8 mouse cellular contexts compared by ENCODE assay signal in the genomic region with DNA sequence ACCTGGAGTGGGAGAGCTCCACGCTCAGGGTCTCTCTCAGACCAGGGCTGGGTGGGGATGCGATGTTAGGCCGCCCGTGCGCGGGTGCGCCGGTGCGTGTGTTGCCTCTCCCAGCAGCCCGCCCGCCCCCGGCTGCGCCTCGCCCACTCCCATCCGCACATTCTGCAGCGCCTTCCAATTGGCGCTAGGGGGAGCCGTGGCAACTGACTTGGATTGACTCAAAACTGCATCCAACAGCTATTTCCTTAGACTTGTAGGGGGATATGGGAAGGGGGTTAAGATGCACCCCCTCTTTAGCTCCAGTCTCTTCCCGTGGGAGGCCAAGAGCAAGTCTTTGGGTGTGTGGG. TPM values are rescaled to one million over a fixed set of nuclear protein-coding genes. Genes with fewer than 3 reads are reported as not detected.
DNase-seq lines count a peak whose midpoint lies in the region; ATAC-seq and TF ChIP-seq lines count a peak whose summit lies in the region.

No protein-coding gene starts in this region.

- H3K27me3 ChIP-seq in embryonic facial prominence, embryonic 11.5 days (ENCODE audit: control insufficient read depth, insufficient read depth, low read length), result no peaks in the 10 kb centered on the region
- H3K27me3 ChIP-seq in heart, embryonic 13.5 days (replicated peaks), result peaks cover 4% of the 10 kb centered on the region; the same call in 1 of the 2 replicates
- peaks cover 68% of the 10 kb centered on the region for H3K27me3 ChIP-seq in liver, embryonic 11.5 days (replicated peaks; ENCODE audit: control insufficient read depth, insufficient read depth, low read length)
- no peaks in the 10 kb centered on the region for H3K27me3 ChIP-seq in myocyte (ENCODE audit: control insufficient read depth, insufficient read depth, insufficient read length)
- no peaks in the 10 kb centered on the region; the same call in 1 of the 2 replicates for H3K27me3 ChIP-seq in stomach, embryonic 16.5 days (ENCODE audit: control insufficient read depth, insufficient read depth, low read length)

- H3K4me2 ChIP-seq in embryonic facial prominence, embryonic 11.5 days (ENCODE audit: low read depth, low read length), result peak overlapping the region; percentile 91
- peak overlapping the region; percentile 88 for H3K4me2 ChIP-seq in heart, embryonic 13.5 days
- peak overlapping the region; percentile 66 for H3K4me2 ChIP-seq in liver, embryonic 11.5 days
- peak overlapping the region; percentile 98 for H3K4me2 ChIP-seq in myocyte (ENCODE audit: low read depth)
- peak overlapping the region; percentile 76 for H3K4me2 ChIP-seq in stomach, embryonic 16.5 days (ENCODE audit: low read depth, low read length)

- 0 out of 2 replicates have a peak, but pooled peaks have one; percentile 20 for ATAC-seq in embryonic facial prominence, embryonic 11.5 days (replicated peaks; ENCODE audit: insufficient number of reproducible peaks, low FRiP score, low TSS enrichment, low read depth)
- no peak for ATAC-seq in heart, embryonic 13.5 days (ENCODE audit: extremely low read depth, insufficient number of reproducible peaks, low FRiP score, low TSS enrichment)
- ATAC-seq in liver, embryonic 11.5 days (replicated peaks; ENCODE audit: low FRiP score), result no peak
- ATAC-seq in stomach, embryonic 16.5 days (ENCODE audit: insufficient read depth, low FRiP score), result peak; percentile 18; the same call in 1 of the 2 replicates

- H3K9me3 ChIP-seq in embryonic facial prominence, embryonic 11.5 days (replicated peaks; ENCODE audit: control insufficient read depth, low read length), result no peaks in the 10 kb centered on the region
- H3K9me3 ChIP-seq in heart, embryonic 13.5 days, result no peaks in the 10 kb centered on the region
- no peaks in the 10 kb centered on the region for H3K9me3 ChIP-seq in liver, embryonic 11.5 days (ENCODE audit: control insufficient read depth, low read length)
- no peaks in the 10 kb centered on the region for H3K9me3 ChIP-seq in stomach, embryonic 16.5 days (replicated peaks; ENCODE audit: control insufficient read depth, low read length)

- H3K4me3 ChIP-seq in embryonic facial prominence, embryonic 11.5 days (ENCODE audit: low read depth, low read length), result peak overlapping the region; percentile 37
- peak overlapping the region; percentile 84 for H3K4me3 ChIP-seq in heart, embryonic 13.5 days
- H3K4me3 ChIP-seq in liver, embryonic 11.5 days (ENCODE audit: low read depth, low read length), result peak overlapping the region; percentile 44
- peak overlapping the region; percentile 68 for H3K4me3 ChIP-seq in myocyte
- H3K4me3 ChIP-seq in stomach, embryonic 16.5 days (replicated peaks; ENCODE audit: low read length), result peak overlapping the region; percentile 95

- H3K36me3 ChIP-seq in embryonic facial prominence, embryonic 11.5 days (replicated peaks; ENCODE audit: control insufficient read depth, insufficient read depth, low read depth, low read length), result no peaks in the 10 kb centered on the region
- H3K36me3 ChIP-seq in heart, embryonic 13.5 days, result no peaks in the 10 kb centered on the region
- no peaks in the 10 kb centered on the region for H3K36me3 ChIP-seq in liver, embryonic 11.5 days (ENCODE audit: control insufficient read depth, insufficient read depth, low read length)
- no peaks in the 10 kb centered on the region for H3K36me3 ChIP-seq in myocyte (ENCODE audit: control insufficient read depth, insufficient read depth)
- no peaks in the 10 kb centered on the region for H3K36me3 ChIP-seq in stomach, embryonic 16.5 days (ENCODE audit: control insufficient read depth, insufficient read depth, low read length)

- H3ac ChIP-seq in myocyte (ENCODE audit: control insufficient read depth, insufficient read length), result peak overlapping the region; percentile 24

- WGBS in embryonic facial prominence, embryonic 11.5 days, result 0% methylated on average over 16 of the region's 19 CpGs
- WGBS in heart, embryonic 13.5 days, result 0% methylated on average over 19 of the region's 19 CpGs
- WGBS in liver, embryonic 11.5 days, result under 1% methylated on average over 19 of the region's 19 CpGs
- under 1% methylated on average over 19 of the region's 19 CpGs for WGBS in stomach, embryonic 16.5 days

- peaks cover 5% of the 10 kb centered on the region; the same call in 1 of the 2 replicates for H3K4me1 ChIP-seq in embryonic facial prominence, embryonic 11.5 days (ENCODE audit: control insufficient read depth, insufficient read depth, low read length)
- H3K4me1 ChIP-seq in heart, embryonic 13.5 days, result peaks cover 55% of the 10 kb centered on the region
- peaks cover 16% of the 10 kb centered on the region for H3K4me1 ChIP-seq in liver, embryonic 11.5 days (replicated peaks; ENCODE audit: control insufficient read depth, insufficient read depth, low read length)
- peaks cover 27% of the 10 kb centered on the region for H3K4me1 ChIP-seq in stomach, embryonic 16.5 days (ENCODE audit: control insufficient read depth, insufficient read depth, low read length)

- no peaks in the 10 kb centered on the region for H3K79me2 ChIP-seq in myocyte (ENCODE audit: control insufficient read depth, insufficient read depth)

- peak overlapping the region; percentile 69 for H3K9ac ChIP-seq in embryonic facial prominence, embryonic 11.5 days (replicated peaks; ENCODE audit: low read length)
- peak overlapping the region; percentile 99 for H3K9ac ChIP-seq in heart, embryonic 13.5 days
- peak overlapping the region; percentile 55 for H3K9ac ChIP-seq in liver, embryonic 11.5 days (ENCODE audit: low read depth, low read length)
- H3K9ac ChIP-seq in stomach, embryonic 16.5 days (ENCODE audit: low read length), result peak overlapping the region; percentile 76

- peak; percentile 49 for TF ChIP-seq POLR2A in myocyte (IDR thresholded peaks at IDR 0.05; ENCODE audit: insufficient read length, low read depth)

- DNase-seq in 3T3-L1 (ENCODE audit: low read depth, low spot score) (peak; percentile 86), adipocyte (ENCODE audit: low spot score) (peak; percentile 80)
- peak; percentile 95 for DNase-seq in embryonic facial prominence, embryonic 11.5 days (ENCODE audit: low spot score)
- peak; percentile 84 for DNase-seq in kidney, postnatal 14 days
- peak; percentile 80 for DNase-seq in liver, embryonic 11.5 days (ENCODE audit: low spot score)

- peak overlapping the region; percentile 83 for H3K27ac ChIP-seq in embryonic facial prominence, embryonic 11.5 days (replicated peaks; ENCODE audit: low read depth, low read length)
- H3K27ac ChIP-seq in heart, embryonic 13.5 days (replicated peaks), result peak overlapping the region; percentile 94
- H3K27ac ChIP-seq in liver, embryonic 11.5 days (ENCODE audit: low read depth, low read length), result no peak overlapping the region
- H3K27ac ChIP-seq in stomach, embryonic 16.5 days (ENCODE audit: low read length), result peak overlapping the region; percentile 97

TF ChIP-seq in myocyte, 11 proteins besides CTCF, POLR2A, EP300 and RAD21:
- no peak for TF ChIP-seq REST (IDR thresholded peaks at IDR 0.05; ENCODE audit: insufficient read depth, insufficient read length)
- peak in 1 of 3 experiments; percentile 15 for TF ChIP-seq MYOG (IDR thresholded peaks at IDR 0.05; ENCODE audit: control insufficient read depth in 1 of 3, insufficient read depth in 1 of 3, insufficient read length in 2 of 3, low read depth in 2 of 3)

RNA-seq across cellular contexts. Expression of a gene that starts 4.2 kb away (rescaled TPM):
- 6.6 and 12.6 TPM in 2 replicates for polyA plus RNA-seq in embryonic facial prominence, embryonic 11.5 days (2014; fragmentation: Nextera tagmentation; extraction: Ambion mirVana)
- polyA plus RNA-seq in heart, embryonic 13.5 days (2015; fragmentation: Nextera tagmentation; extraction: Ambion mirVana), result 0.96 and 1.0 TPM in 2 replicates
- polyA plus RNA-seq in liver, embryonic 11.5 days (2014; fragmentation: Nextera tagmentation; extraction: Ambion mirVana), result 1.2 TPM in 2 replicates
- polyA plus RNA-seq in myocyte (2012; fragmentation: generic; extraction: Trizol), result 20.5 TPM
- polyA plus RNA-seq in stomach, embryonic 16.5 days (2015; fragmentation: Nextera tagmentation; extraction: Ambion mirVana), result 0.56 and 0.83 TPM in 2 replicates

RNA-seq across cellular contexts. Expression of a gene that starts 53.9 kb away (rescaled TPM):
- polyA plus RNA-seq in embryonic facial prominence, embryonic 11.5 days (2014; fragmentation: Nextera tagmentation; extraction: Ambion mirVana), result 53.7 and 62.4 TPM in 2 replicates
- polyA plus RNA-seq in heart, embryonic 13.5 days (2015; fragmentation: Nextera tagmentation; extraction: Ambion mirVana), result 100.0 and 109 TPM in 2 replicates
- polyA plus RNA-seq in liver, embryonic 11.5 days (2014; fragmentation: Nextera tagmentation; extraction: Ambion mirVana), result 124 and 135 TPM in 2 replicates
- polyA plus RNA-seq in myocyte (2012; fragmentation: generic; extraction: Trizol), result 151 TPM
- polyA plus RNA-seq in stomach, embryonic 16.5 days (2015; fragmentation: Nextera tagmentation; extraction: Ambion mirVana), result 138 and 146 TPM in 2 replicates

RNA-seq across cellular contexts. Expression of a gene that starts 54.2 kb away (rescaled TPM):
- polyA plus RNA-seq in embryonic facial prominence, embryonic 11.5 days (2014; fragmentation: Nextera tagmentation; extraction: Ambion mirVana), result 24.0 and 29.6 TPM in 2 replicates
- 74.5 and 76.8 TPM in 2 replicates for polyA plus RNA-seq in heart, embryonic 13.5 days (2015; fragmentation: Nextera tagmentation; extraction: Ambion mirVana)
- 26.1 and 38.3 TPM in 2 replicates for polyA plus RNA-seq in liver, embryonic 11.5 days (2014; fragmentation: Nextera tagmentation; extraction: Ambion mirVana)
- polyA plus RNA-seq in myocyte (2012; fragmentation: generic; extraction: Trizol), result 42.2 TPM
- 27.7 and 29.0 TPM in 2 replicates for polyA plus RNA-seq in stomach, embryonic 16.5 days (2015; fragmentation: Nextera tagmentation; extraction: Ambion mirVana)

Comparison
In these comparisons a context has a peak if more than half of its experiments do, and no peak if none do; other contexts are left out.
1. ATAC-seq: peak in embryonic facial prominence, embryonic 11.5 days (single experiment) and stomach, embryonic 16.5 days (single experiment); none in heart, embryonic 13.5 days (single experiment) and liver, embryonic 11.5 days (single experiment).
2. H3K4me3 ChIP-seq: peak in every context shown above with its lines; median percentile 95 in stomach, embryonic 16.5 days; 84 in heart, embryonic 13.5 days; 68 in myocyte; 44 in liver, embryonic 11.5 days; 37 in embryonic facial prominence, embryonic 11.5 days.
3. Peak in every context shown above with its lines, with median percentiles within 50 percentile points of each other: DNase-seq, H3K4me2 ChIP-seq and H3K9ac ChIP-seq.